Mouse (Mus musculus) ES-E14 (cell line): ENCODE measurements around the gene Gimap8. TPM values are rescaled to one million over a fixed set of nuclear protein-coding genes. Genes with fewer than 3 reads are reported as not detected.

ENCODE experiments used
- DNase-seq: peaks from one replicate; pipeline ENCODE4 v3.0.0-alpha.2; 2013; ENCODE audit warnings: low read depth, low spot score
- H3K27ac ChIP-seq: 2 replicates; pipeline ENCODE4 v1.5.1; 2012; ENCODE audit warnings: low read depth, mild to moderate bottlenecking, low read length, moderate library complexity, mixed read lengths; ENCODE audit not compliant: poor library complexity, insufficient read depth, severe bottlenecking
- H3K36me3 ChIP-seq: 2 replicates; pipeline ENCODE4 v1.6.1; 2012; ENCODE audit warnings: mild to moderate bottlenecking, low read length, moderate library complexity, mixed read lengths; ENCODE audit not compliant: control insufficient read depth, poor library complexity, insufficient read depth, severe bottlenecking
- H3K4me1 ChIP-seq, 2 experiments: fragments of 150-350 bp in 1 of 2; sonication (generic) in 1 of 2; 2 replicates each; pipeline ENCODE4 v1.6.1; 2012; ENCODE audit warnings: low read length in 2 of 2, mild to moderate bottlenecking in 1 of 2, mixed read lengths in 1 of 2; ENCODE audit not compliant: control insufficient read depth in 2 of 2, insufficient read depth in 2 of 2, poor library complexity in 1 of 2
- H3K4me3 ChIP-seq, 2 experiments: fragments of 150-350 bp in 1 of 2; sonication (generic) in 1 of 2; 2 replicates each; pipeline ENCODE4 v1.5.1; 2012; ENCODE audit warnings: low read length in 2 of 2, low read depth in 1 of 2, mild to moderate bottlenecking in 1 of 2, mixed read lengths in 1 of 2; ENCODE audit not compliant: insufficient read depth in 1 of 2, poor library complexity in 1 of 2, severe bottlenecking in 1 of 2
- H3K9ac ChIP-seq: 2 replicates; pipeline ENCODE4 v1.6.1; 2012; ENCODE audit warnings: low read depth, mild to moderate bottlenecking, low read length, mixed read lengths; ENCODE audit not compliant: poor library complexity, insufficient read depth, severe bottlenecking
- H3K9me3 ChIP-seq: fragments of 150-350 bp; sonication (generic); 2 replicates; pipeline ENCODE4 v1.6.1; 2012; ENCODE audit warnings: low read depth, mild to moderate bottlenecking, low read length; ENCODE audit not compliant: control insufficient read depth, insufficient read depth
- CHD2 ChIP-seq: IDR thresholded peaks from 2 replicates; pipeline ENCODE4 v1.6.1; 2014; ENCODE audit warnings: mild to moderate bottlenecking, low read depth, low read length, inconsistent platforms
- HCFC1 ChIP-seq: IDR thresholded peaks from 2 replicates; pipeline ENCODE4 v1.6.1; 2012; ENCODE audit warnings: low read length, inconsistent platforms, borderline replicate concordance; ENCODE audit not compliant: insufficient read depth
- MAFK ChIP-seq: IDR thresholded peaks from 2 replicates; pipeline ENCODE4 v1.6.1; 2014; ENCODE audit warnings: mild to moderate bottlenecking, low read depth, low read length, inconsistent platforms; ENCODE audit not compliant: insufficient read depth
- ZC3H11A ChIP-seq: IDR thresholded peaks from 2 replicates; pipeline ENCODE4 v1.6.1; 2012; ENCODE audit warnings: low read depth, mild to moderate bottlenecking, inconsistent platforms, low read length, borderline replicate concordance
- ZNF384 ChIP-seq: IDR thresholded peaks from 2 replicates; pipeline ENCODE4 v1.6.1; 2012; ENCODE audit warnings: low read depth, low read length, inconsistent platforms
- in situ Hi-C, 2 experiments: fragments of 600-800 bp; cut with MboI; formaldehyde crosslinking; loops; one replicate each; pipeline ENCODE4 v1.15.1; 2025; ENCODE audit warnings: low sequenced_read_pairs in 2 of 2, inconsistent platforms in 1 of 2; ENCODE audit not compliant: unreplicated experiment in 2 of 2
- total RNA-seq: library from RNA; depleted of rRNA; stranded (reverse); fragments of 300-350 nt; gene quantifications from 2 replicates; pipeline ENCODE4 v1.2.3, GENCODE M21; 2012

Gene Gimap8
- total RNA-seq, 1 experiment = 0.22 TPM

GRCm38 (mm10) chr6:48698066-48698856 is 51.2 kb downstream of the Gimap8 start:
- in situ Hi-C loops = no loop called here
- no peak overlapping the region for H3K9ac ChIP-seq
- H3K9me3 ChIP-seq = no peaks in the 10 kb centered on the region
- H3K36me3 ChIP-seq = no peaks in the 10 kb centered on the region
- H3K4me3 ChIP-seq = no peak overlapping the region
- DNase-seq = no peak
- H3K4me1 ChIP-seq = no peaks in the 10 kb centered on the region
- no peak overlapping the region for H3K27ac ChIP-seq
- TF ChIP-seq MAFK (no peak), ZC3H11A (no peak), CHD2 (no peak), ZNF384 (no peak), HCFC1 (no peak)

GRCm38 (mm10) chr6:48698888-48699287 is 51.9 kb downstream of the Gimap8 start:
- H3K36me3 ChIP-seq = no peaks in the 10 kb centered on the region
- H3K9me3 ChIP-seq = no peaks in the 10 kb centered on the region
- no peaks in the 10 kb centered on the region for H3K4me1 ChIP-seq
- DNase-seq = no peak
- in situ Hi-C loops = no loop called here
- H3K9ac ChIP-seq = no peak overlapping the region
- TF ChIP-seq CHD2 = no peak
- TF ChIP-seq ZNF384 = no peak
- no peak for TF ChIP-seq ZC3H11A
- no peak for TF ChIP-seq MAFK
- TF ChIP-seq HCFC1 = no peak
- no peak overlapping the region for H3K27ac ChIP-seq
- no peak overlapping the region for H3K4me3 ChIP-seq

- no peak overlapping the region for H3K4me3 ChIP-seq
- H3K4me1 ChIP-seq = no peaks in the 10 kb centered on the region
- DNase-seq = no peak
- H3K9me3 ChIP-seq = no peaks in the 10 kb centered on the region
- H3K27ac ChIP-seq = no peak overlapping the region
- no peak overlapping the region for H3K9ac ChIP-seq
- in situ Hi-C loops = no loop called here
- H3K36me3 ChIP-seq = no peaks in the 10 kb centered on the region
- no peak for TF ChIP-seq ZC3H11A
- no peak for TF ChIP-seq HCFC1
These were observed 53.4 kb downstream of the Gimap8 start for GRCm38 (mm10) chr6:48700251-48701075.

GRCm38 (mm10) chr6:48702146-48702545 is 55.1 kb downstream of the Gimap8 start:
- H3K9me3 ChIP-seq = no peaks in the 10 kb centered on the region
- no peak for TF ChIP-seq CHD2
- TF ChIP-seq ZNF384 = no peak
- TF ChIP-seq HCFC1 = no peak
- no peak for TF ChIP-seq ZC3H11A
- TF ChIP-seq MAFK = no peak
- no peak overlapping the region for H3K27ac ChIP-seq
- in situ Hi-C loops = no loop called here
- H3K9ac ChIP-seq = no peak overlapping the region
- H3K4me3 ChIP-seq = no peak overlapping the region
- H3K36me3 ChIP-seq = no peaks in the 10 kb centered on the region
- DNase-seq = no peak
- no peaks in the 10 kb centered on the region for H3K4me1 ChIP-seq
